Comparison of ENCODE assay signal across 7 mouse cellular contexts in the genomic region with DNA sequence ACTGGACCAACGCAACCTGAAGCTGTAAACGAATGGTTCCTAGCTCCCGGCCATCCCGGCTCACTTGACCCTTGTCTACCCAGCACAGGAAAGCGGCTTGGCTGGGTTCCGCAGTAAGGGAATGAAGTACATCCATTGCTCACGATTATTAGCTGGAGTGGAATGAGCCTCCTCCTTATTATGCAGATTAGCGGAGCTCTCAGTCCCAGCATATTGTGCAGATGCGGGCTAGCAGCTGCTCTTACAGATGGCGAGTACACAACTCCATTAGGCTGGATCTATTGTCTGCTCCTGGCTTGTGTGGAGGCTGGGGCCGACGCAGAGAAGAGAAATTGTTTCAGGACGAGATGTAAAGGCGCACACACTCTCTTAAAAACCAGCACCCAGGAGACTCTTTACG.
DNase-seq lines count a peak whose midpoint lies in the region; ATAC-seq lines count a peak whose summit lies in the region.

No protein-coding gene starts in this region.

- H3K4me2 ChIP-seq in hindbrain, embryonic 16.5 days (ENCODE audit: low read length): peak overlapping the region; percentile 57
- H3K4me2 ChIP-seq in midbrain, embryonic 16.5 days (ENCODE audit: low read length): peak overlapping the region; percentile 61

- peak overlapping the region; percentile 44; the same call in 1 of the 2 replicates for H3K27ac ChIP-seq in embryonic facial prominence, embryonic 10.5 days (replicated peaks)
- H3K27ac ChIP-seq in hindbrain, embryonic 16.5 days (ENCODE audit: low read depth, low read length): peak overlapping the region; percentile 62
- H3K27ac ChIP-seq in midbrain, embryonic 16.5 days (ENCODE audit: low read length): peak overlapping the region; percentile 44

- peak overlapping the region; percentile 30 for H3K9ac ChIP-seq in hindbrain, embryonic 16.5 days (ENCODE audit: low read depth, low read length)
- peak overlapping the region; percentile 62; the same call in 1 of the 2 replicates for H3K9ac ChIP-seq in midbrain, embryonic 16.5 days (ENCODE audit: low read depth, low read length)

- H3K4me3 ChIP-seq in embryonic facial prominence, embryonic 10.5 days: no peak overlapping the region
- peak overlapping the region; percentile 23 for H3K4me3 ChIP-seq in hindbrain, embryonic 16.5 days (ENCODE audit: low read length)
- H3K4me3 ChIP-seq in midbrain, embryonic 16.5 days (ENCODE audit: low read depth, low read length): peak overlapping the region; percentile 29

- no peaks in the 10 kb centered on the region for H3K27me3 ChIP-seq in embryonic facial prominence, embryonic 10.5 days (replicated peaks; ENCODE audit: low read depth, poor library complexity, severe bottlenecking)
- no peaks in the 10 kb centered on the region for H3K27me3 ChIP-seq in hindbrain, embryonic 16.5 days (replicated peaks; ENCODE audit: control insufficient read depth, insufficient read depth, low read length)
- H3K27me3 ChIP-seq in midbrain, embryonic 16.5 days (ENCODE audit: control insufficient read depth, insufficient read depth, low read depth, low read length): no peaks in the 10 kb centered on the region

- H3K9me3 ChIP-seq in embryonic facial prominence, embryonic 10.5 days: no peaks in the 10 kb centered on the region
- H3K9me3 ChIP-seq in hindbrain, embryonic 16.5 days (ENCODE audit: control insufficient read depth, low read length): no peaks in the 10 kb centered on the region
- no peaks in the 10 kb centered on the region for H3K9me3 ChIP-seq in midbrain, embryonic 16.5 days (replicated peaks; ENCODE audit: control insufficient read depth, low read length, poor library complexity, severe bottlenecking)

- DNase-seq in ZHBTc4 (ENCODE audit: low read depth, low spot score): peak; percentile 24
- peak; percentile 39 for DNase-seq in embryonic facial prominence, embryonic 10.5 days (ENCODE audit: low spot score)
- no peak for DNase-seq in testis, postnatal 14 days (ENCODE audit: low spot score)
- no peak for DNase-seq in urinary bladder, adult 2 months (ENCODE audit: low spot score)

- 0 out of 2 replicates have a peak, but pooled peaks cover 4% of the 10 kb centered on the region for H3K4me1 ChIP-seq in embryonic facial prominence, embryonic 10.5 days
- peaks cover 4% of the 10 kb centered on the region for H3K4me1 ChIP-seq in hindbrain, embryonic 16.5 days (ENCODE audit: control insufficient read depth, insufficient read depth, low read depth, low read length)
- peaks cover 9% of the 10 kb centered on the region for H3K4me1 ChIP-seq in midbrain, embryonic 16.5 days (ENCODE audit: control insufficient read depth, insufficient read depth, low read length)

- WGBS in embryonic facial prominence, embryonic 10.5 days: 62% methylated on average over 15 of the region's 15 CpGs
- 13% methylated on average over 15 of the region's 15 CpGs for WGBS in hindbrain, embryonic 16.5 days
- 10% methylated on average over 15 of the region's 15 CpGs for WGBS in midbrain, embryonic 16.5 days

- ATAC-seq in hindbrain, embryonic 16.5 days: peak; percentile 96
- ATAC-seq in midbrain, embryonic 16.5 days: peak; percentile 93
- ATAC-seq in erythroid progenitor cell, adult 5-6 weeks (replicated peaks; ENCODE audit: low FRiP score, poor library complexity, severe bottlenecking): no peak

- H3K36me3 ChIP-seq in embryonic facial prominence, embryonic 10.5 days (replicated peaks): no peaks in the 10 kb centered on the region
- no peaks in the 10 kb centered on the region for H3K36me3 ChIP-seq in hindbrain, embryonic 16.5 days (ENCODE audit: control insufficient read depth, insufficient read depth, low read length)
- H3K36me3 ChIP-seq in midbrain, embryonic 16.5 days (ENCODE audit: control insufficient read depth, insufficient read depth, low read length): no peaks in the 10 kb centered on the region

Comparison
In these comparisons a context has a peak if more than half of its experiments do, and no peak if none do; other contexts are left out.
1. DNase-seq: peak in ZHBTc4 (single experiment) and embryonic facial prominence, embryonic 10.5 days (single experiment); none in testis, postnatal 14 days (single experiment) and urinary bladder, adult 2 months (single experiment).
2. Peak in every context shown above with its lines, with median percentiles within 50 percentile points of each other: H3K27ac ChIP-seq.